Mouse (Mus musculus) mouse embryonic stem cell (cell line): ENCODE measurements around the gene Emb.
"Not testable (repeated sequence)": the region's sequence is repeated elsewhere in the genome, so short reads cannot be mapped to it uniquely, and the experiment has no call there.

Experiments
- in situ Hi-C, 2 experiments: fragments of 300-500 bp; cut with MboI; formaldehyde crosslinking; loops; 1 replicate in 1 of 2; 3 replicates in 1 of 2; pipeline ENCODE4 v1.14.3; 2019 to 2020; ENCODE audit warnings: low sequenced_read_pairs in 2 of 2, low pct_unique_long_range_greater_than_20kb in 1 of 2, mixed read lengths in 1 of 2; ENCODE audit not compliant: unreplicated experiment in 1 of 2

Gene Emb

DNA sequence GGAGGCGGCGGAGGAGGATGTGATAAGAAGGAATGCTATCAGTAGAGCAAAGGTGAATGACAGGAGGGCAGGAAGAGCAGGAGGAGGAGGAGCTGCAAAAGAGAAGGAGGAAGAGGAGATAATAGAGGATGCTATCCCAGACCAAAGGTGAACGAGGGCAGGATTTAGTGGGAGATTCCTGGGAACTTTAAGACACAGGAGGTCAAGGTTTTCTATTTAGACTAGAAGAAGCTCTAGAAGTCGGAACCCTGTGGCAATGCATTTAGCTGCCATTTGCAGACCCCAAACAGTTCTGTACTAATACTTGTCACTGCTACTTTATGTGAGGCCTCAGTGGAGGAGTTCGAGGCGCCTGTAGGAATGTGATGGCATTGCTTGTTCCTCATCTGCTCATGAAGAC lies at the start of gene Emb:
TSS of gene Emb (plus strand) at position 301 of the 400 bp plus-strand sequence.
- in situ Hi-C loops, result loop anchor here (5.0 to 25.0 kb wide), 2 partner anchors 79 to 1054 kb away; no protein-coding TSS in a partner anchor

DNA sequence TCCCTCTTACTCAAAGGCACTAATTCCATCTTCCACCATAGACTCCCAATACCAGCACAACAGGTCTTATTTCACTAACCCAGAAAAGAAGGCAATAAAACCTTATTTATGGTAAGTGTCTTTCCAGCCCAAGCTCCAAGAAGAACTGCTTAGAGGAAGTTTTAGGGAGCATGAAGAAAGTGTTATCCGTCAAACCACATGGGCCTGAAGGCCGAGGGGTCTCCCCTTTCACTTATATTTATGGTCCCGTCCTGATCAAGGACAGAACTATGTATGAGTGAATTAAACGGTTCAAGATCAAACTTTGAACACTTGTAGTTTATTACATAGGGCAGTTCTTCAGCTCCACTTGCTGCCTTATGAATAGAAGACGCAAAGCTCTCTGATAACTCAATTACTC lies 44.4 kb upstream of the Emb start:
- in situ Hi-C loops, result no loop called here

DNA sequence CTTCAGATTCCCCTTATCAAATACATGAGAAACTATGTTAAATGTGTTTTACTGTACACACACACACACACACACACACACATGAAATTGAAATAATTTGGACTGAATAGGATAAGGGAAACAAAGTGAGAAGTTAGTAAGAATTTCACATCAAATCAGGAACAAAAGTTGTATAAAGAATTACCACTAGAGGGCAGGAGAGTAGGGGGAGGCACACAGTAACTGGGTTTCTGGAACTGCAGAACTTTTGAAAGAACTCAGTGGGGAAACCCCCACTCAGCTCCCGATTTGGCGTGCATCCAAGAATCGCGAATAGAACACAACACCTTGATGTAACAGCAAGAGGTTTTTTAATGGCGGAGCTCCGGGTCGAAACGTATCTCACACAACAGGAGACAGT lies 43.3 kb upstream of the Emb start:
- in situ Hi-C loops, result no loop called here

DNA sequence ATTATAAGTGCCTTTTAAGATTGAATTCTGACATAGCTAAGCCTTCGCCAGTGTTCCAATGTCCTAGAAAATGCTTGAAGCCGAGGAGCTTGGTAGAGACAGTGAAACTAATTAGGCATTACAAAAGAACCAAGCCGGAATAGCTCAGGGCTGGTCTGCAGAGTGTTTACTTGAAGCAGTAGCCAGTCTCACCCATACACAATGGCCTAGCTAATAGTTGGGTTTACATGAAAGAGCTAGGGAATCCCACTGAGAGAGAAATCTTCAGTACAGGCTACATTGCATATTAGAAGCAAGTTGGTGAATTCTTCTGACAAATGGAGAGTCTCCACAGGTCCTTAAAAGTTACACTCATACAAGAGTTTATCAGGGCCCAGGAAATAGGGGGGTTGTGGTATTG lies 27.4 kb upstream of the Emb start:
- in situ Hi-C loops, result not testable (repeated sequence)

DNA sequence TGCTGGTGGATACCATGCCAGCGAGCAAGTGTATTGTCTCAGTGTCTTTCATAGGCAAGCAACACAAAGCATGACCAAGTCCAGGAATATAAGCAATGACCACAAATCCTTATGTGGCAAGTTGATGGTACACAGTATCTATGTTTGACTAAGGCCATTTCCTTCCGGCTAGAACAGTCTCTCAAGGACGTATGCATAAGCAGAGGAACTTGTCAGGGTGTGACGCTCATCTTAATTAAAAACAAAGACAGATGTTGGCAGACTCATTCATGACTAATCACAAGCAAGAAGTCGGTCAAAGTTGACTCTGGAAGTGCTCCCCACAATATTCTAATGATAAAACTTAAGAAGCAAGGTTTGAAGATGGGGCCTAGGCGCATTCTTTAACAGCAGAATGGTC lies 25.0 kb upstream of the Emb start:
- in situ Hi-C loops, result no loop called here

DNA sequence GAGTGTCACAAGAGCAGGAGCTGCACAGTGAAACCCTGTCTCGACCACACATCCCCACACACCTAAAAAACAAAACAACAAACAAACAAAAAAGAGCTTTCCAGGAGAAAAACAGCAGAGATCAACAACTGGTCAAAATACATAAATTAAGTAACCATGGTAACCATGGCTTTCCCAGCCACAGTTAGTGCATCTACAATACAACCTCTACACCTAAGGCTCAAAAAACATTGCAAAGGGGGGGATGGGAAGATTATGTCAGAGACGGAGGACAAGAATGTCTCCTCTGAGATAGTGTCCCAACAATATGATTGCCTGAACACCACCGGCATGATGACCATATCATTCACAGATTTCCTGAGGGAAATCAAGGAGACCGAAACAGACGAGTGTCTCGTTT lies 23.0 kb upstream of the Emb start:
- in situ Hi-C loops, result no loop called here

DNA sequence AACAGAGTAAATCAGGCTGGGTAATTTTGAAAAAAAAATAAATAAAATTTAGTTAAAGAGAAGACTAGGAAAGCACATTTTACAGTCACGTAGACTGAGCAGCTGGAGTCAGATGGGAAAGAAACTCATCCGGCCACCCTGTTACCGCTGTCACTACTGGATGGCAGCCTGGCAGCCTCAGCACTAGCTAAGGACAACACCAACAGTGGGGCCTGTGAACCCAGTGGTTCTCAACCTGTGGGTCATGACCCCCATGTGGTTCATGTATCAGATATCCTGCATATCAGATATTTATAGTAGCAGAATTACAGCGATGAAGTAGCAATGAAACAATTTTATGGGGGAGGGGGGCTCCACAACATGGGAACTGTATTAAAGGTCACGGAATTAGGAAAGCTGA lies 16.2 kb upstream of the Emb start:
- in situ Hi-C loops, result no loop called here

DNA sequence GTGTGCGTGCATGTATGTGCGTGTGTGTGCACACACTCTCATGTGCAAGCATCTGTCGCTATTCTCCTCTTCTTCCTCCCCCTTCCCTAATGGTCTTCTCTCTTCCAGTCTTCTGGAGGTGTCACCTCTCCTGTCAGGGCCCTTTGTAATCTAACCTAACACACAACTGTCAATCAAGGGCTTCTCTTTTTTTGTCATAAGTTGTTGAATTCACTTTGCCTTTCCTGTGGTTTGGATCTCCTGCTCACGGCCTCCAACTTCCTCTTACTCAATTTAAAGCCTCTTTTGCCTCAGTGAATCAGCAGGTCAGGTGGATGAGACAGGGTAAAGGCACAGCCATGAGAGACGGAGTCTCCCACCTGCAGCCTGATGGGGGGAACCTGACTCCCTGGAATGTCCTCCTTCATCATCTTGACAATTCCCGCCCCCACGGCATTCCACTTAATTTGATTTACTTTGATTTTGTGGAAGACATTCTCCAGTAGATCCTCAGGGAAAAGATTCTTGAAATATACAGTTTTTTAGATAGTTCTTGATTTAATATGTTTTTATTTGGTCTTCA lies 14.8 kb upstream of the Emb start:
- in situ Hi-C loops, result no loop called here

DNA sequence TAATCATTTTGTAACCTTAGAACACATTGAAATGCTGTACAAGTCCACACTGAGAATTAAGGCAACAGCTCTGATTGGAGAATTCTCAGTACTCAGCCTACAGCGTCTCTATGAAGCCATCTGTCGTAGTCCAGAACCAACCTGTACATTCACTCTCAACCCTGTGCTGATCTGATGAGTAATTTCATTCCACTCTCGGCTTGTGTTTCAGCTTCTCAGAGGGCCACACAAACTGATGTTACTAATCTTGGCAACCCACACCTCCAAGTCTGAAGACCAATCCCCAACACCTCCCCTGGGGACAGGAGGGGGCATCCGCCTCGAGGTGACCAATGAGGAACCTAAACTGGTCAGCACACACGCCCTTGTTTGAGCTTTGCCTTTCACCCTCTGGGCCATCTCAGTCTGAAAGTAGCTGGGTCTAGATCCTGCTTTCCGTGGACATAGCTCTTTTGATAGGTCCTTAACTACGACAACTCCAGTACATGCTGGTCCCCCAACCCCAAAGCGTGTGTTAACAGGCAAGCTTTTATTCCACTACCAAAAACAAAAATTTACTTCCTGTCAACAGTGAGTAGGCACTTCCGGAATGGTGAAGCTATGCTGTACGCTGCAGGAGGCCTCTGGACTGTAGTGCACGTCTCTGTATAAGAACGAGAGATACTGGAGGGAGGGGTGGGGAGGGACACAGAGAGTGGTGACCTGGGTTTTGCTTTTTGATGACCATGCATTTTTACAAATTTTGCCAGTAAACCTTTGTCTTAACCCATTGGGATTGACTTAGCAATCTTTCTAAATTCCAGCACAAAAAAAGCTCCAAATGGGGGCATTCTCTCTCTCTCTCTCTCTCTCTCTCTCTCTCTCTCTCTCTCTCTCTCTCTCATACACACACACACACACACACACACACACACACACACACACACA lies 12.5 kb upstream of the Emb start:
- in situ Hi-C loops, result no loop called here

DNA sequence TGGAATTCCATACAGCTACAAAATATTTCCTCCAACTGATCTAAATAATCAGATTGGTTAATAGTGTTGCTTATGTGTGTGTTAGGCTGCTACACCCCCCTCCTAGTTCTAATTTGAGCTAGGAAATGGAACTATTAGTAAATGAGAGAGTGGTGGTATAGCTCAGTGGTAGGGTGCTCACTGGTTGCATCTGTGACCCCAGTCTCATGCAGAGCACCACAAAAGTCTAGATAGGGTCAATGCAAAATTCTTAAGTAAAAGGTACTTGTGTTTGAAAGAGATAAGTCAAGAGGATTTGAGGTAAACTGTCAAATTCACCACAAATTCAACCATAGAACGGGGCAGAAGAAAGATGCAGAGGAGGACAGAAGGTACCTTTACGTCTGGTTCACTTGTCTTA lies 10.7 kb upstream of the Emb start:
- in situ Hi-C loops, result no loop called here

DNA sequence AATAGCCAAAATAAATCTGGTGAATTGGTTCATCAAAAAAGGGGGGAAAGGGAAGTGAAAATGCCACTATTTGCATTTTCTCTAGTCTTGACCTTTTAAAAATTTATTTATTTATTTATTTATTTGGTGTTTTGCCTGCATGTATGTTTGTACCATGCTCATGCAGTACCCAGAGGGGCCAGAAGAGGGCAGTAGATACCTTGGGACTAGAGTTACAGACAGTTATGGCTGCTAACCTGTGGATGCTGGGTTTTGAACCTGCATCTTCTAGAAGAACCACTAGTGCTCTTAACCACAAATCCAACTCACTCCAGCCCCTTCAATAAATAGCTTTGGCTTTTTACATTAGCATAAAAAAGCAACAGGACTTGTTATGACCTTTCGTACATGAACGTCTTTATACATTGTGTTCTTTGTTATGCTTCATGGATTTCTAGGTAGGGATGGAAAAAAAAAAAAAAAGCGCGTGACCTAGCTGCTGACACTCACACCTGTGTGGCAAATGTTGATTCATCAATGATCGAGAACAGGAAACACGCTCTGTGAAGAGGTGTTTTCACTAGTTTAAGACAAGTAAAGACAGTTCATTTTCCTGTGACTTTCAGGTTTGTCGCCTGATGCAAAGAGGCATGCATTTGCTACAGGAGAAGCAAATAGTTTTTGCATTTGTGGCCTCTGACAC lies 9.8 kb upstream of the Emb start:
- in situ Hi-C loops, result no loop called here

DNA sequence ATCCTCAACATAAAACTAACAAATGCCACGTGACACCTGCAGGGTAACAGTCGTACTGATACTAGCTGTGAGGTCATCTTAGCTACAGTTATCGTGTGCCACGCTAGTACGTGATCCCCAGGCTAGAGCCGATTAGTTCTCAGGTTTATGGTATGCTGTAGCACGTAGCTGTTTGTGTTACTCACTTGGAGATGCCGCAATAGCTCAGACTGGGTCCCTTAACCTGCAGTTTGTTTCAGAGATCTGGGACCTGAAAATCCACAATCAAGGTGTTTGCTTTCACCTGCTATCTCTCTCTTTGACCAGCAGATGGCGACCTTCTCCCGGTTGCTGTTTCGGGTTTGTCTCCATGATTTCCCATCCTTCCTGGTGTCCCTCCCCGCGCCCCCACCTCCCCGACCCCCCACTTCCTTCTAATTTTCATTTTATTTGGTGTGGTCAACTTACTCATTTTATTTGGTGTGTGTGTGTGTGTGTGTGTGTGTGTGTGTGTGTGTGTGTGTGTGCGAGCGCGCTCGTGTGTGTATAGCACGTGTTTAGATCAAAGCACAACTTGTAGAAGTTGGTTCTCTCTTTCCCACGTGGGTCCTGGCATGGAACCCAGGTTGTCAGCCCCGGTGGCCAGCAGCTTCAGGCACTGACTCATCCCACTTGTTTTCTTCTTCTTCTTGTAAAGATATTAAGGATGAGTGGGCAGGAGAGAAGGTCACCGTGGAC lies 5.4 kb upstream of the Emb start:
- in situ Hi-C loops, result loop anchor here (5.0 to 25.0 kb wide), 3 partner anchors 34 to 1059 kb away; no protein-coding TSS in a partner anchor

DNA sequence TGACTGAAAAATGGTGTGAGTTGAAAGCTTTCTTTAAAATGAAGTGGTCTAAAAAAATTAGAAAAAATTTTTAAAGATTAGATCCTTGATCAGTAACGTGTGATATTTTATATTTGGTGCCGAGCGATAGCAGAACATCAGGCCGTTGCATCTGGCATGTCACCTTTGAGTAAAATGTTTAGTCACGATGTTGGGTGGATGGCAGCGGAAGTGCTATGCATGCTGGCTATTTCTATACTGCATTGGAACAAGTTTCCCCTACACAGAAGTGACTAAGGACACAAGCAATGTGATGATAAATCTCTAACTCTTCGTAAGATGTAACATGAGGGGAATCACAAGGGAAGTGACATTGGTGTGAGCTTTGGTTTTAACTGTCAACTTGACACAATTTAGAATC lies 3.7 kb upstream of the Emb start:
- in situ Hi-C loops, result loop anchor here (5.0 to 25.0 kb wide), 3 partner anchors 33 to 1058 kb away; no protein-coding TSS in a partner anchor

DNA sequence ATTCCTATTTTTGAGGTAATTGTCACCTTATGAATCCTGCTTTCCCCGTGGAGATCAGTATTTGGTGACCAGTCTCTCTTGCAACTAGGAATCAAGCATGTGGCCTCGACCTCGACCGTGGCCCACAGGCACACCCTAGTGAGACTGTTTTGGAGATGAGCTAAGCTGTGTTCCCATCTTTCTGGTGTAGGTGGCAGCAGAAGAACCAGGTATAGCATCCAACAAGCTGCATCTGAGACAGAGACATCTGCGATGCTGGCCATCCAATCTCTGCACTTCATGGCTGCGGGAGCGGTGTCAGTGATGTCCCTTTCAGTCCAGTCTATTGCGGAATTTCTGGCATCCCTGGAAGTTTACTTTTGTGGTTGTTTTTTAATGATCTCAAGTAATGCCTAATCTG lies 2.3 kb upstream of the Emb start:
- in situ Hi-C loops, result loop anchor here (5.0 to 25.0 kb wide), 2 partner anchors 81 to 1056 kb away; no protein-coding TSS in a partner anchor

DNA sequence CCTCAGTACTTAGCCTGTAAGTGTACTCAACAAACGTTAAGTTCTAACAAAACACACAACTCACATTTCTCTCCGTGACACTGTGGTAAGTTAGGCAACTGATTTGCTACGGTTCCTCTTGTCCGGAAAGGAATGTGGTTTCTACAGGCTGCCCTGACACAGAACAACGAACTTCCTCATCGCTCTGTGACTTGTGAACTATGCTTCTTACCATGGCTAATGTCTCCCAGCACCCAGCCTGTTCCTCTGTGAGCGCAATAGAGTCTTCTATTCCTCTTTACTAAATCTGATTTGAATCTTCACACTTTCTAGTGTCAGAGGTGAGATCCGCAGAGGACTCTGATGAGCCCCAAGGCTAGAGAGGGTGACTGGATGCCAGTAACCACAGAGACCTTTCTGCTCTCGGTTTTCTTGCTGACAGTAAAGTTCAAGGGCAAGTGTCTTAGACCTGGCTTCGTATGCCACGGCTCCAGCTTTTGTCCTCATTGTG lies 3.1 kb downstream of the Emb start:
- in situ Hi-C loops, result loop anchor here in 1 of 2 experiments (25.0 kb wide), 1 partner anchor 1051 kb away; no protein-coding TSS in a partner anchor

DNA sequence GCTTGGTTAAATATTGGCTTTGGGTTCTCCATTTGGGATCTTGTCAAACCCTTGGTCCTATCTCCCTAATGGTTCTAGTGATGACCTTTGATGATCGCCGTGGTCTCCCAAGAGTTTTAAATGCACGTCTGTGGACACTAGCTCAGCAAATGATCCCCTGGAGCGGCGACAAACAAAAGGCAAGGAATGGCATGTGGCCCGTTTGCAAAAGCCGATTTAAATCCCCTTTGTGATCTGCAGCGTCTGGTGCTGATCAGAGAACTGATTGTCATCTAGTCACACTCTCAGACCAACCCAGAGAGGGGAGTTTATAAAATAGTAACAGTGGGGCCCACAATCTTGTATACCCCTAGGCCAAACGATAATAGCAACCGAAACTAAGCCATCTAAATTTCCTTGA lies 7.1 kb downstream of the Emb start:
- in situ Hi-C loops, result loop anchor here in 1 of 2 experiments (25.0 kb wide), 1 partner anchor 1047 kb away; no protein-coding TSS in a partner anchor

DNA sequence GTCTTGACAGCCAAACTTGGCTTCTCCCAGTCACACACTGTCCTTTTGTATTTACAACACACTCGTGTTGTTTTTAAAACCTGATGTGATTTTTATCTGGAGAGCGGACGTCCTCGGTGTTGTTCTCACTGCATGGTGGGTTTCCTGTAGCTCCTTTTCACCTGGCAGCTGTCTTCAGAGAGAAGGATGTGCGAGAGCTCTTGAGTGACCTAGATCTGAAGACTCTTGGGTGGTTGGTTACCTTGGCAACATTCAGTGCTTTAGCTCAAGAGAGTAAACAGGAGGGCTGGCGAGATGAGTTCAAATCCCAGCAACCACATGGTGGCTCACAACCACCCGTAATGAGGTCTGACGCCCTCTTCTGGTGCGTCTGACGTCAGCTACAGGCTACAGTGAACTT lies 7.8 kb downstream of the Emb start:
- in situ Hi-C loops, result loop anchor here in 1 of 2 experiments (25.0 kb wide), 1 partner anchor 1046 kb away; no protein-coding TSS in a partner anchor

DNA sequence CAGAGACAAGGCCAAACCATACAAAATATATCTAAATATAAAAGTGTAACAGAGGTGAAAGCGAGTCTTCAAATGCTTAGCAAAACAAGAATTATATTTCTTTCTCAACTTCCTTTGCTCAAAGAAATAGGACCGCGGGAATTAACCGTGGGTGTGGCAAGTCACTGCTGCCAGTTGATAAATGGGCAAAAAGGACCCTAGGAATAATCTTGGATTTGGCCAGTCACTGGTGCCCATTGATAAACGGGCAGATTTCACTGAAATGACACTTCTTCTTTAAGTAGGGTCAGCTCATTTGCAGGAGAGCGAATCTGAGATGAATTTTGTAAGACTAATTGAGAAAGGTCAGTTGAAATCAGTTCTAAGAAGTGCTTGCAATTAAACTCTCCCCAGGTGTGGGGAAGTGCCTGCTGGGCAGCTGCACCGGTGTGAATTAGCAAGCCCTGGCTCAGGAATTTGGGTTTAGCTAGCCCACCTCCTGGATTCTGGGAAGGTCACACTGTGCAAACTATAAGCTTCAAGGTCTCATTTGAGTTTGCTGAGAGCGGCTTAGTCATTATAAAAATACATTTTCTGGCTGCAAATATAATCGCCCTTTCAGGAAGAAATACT lies 8.5 kb downstream of the Emb start:
- in situ Hi-C loops, result loop anchor here in 1 of 2 experiments (25.0 kb wide), 1 partner anchor 1045 kb away; no protein-coding TSS in a partner anchor
